Mouse (Mus musculus) ES-CJ7 (cell line): Measurements from ENCODE around the gene Car6.

Experiments
- DNase-seq: peaks from one replicate; pipeline ENCODE4 v3.0.0; 2011; ENCODE audit warnings: low read depth, low spot score

Gene Car6

DNA sequence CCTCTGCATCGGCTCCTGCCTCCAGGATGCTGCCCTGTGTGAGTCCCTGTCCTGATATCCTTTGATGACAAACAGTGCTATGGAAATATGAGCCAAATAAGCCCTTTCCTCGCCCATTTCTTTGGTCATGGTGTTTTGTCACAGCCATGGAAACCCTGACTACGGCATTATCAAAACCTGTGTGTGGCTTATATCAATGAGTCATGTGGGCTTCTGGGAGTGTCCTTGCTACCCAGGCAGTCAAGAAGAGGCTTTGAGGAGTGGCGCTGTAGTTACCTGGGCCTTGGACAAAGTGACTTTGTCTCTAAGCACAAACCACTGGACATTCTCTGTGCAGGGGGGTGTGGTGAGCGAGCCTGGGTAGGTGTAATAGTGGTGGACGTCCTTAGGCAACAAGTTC, 8.9 kb downstream of the Car6 start:
- no peak for DNase-seq

DNA sequence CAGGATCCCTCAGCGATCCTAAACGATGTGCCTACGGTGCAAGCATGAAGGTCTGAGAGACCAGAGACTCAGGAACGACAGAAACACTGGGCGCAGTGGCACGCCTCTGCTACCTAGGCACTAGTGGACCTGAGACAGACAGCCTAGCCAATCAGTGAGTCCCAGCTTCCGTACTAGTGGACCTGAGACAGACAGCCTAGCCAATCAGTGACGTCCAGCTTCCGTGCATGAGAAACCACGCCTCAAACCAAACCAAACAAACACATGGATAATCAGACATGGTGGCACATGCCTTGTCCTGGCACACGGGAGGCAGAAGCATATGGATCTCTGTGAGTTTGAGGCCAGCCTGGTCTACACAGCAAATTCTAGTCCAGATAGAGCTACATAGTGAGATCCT, 12.9 kb downstream of the Car6 start:
- DNase-seq, result peak; percentile 53

DNA sequence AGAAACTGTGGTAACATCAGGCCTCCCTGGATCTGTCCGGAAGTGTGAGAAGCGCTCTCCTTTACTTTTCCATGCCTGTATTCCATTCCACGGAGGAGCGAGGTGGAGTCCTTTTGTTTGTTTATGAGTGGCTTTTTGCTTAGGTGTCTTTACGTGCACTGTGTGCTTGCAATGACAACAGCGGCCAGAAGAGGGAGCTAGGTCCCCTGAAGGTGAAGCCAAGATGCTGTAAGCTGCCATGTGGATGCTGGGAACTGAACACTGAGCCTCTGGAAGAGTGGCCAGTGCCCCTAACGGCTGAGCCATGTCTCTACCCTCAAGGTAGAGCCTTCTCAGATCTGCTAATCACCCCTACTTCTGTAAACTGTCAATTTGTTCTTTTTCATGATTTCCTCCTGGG, 19.8 kb downstream of the Car6 start:
- DNase-seq, result no peak

DNA sequence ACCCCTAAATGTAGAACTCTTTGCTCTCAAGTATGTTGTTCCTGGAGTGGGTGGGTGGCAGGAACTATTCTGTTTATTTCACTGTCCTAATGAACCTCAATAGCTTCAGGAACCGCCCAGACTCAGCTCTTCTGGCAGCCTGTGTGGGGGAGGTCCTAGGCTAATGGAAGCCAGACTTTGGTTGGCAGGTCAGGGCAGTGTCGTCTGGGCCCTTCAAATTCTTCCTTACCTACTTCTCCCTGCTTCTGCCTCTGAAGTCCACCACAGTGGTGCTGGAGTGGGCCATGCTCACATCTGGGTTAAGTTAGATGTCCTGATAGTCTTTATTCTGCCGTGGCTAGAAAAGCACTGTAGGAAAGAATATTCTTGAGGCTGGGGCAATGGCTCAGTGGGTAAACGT, 23.0 kb downstream of the Car6 start:
- DNase-seq, result no peak

DNA sequence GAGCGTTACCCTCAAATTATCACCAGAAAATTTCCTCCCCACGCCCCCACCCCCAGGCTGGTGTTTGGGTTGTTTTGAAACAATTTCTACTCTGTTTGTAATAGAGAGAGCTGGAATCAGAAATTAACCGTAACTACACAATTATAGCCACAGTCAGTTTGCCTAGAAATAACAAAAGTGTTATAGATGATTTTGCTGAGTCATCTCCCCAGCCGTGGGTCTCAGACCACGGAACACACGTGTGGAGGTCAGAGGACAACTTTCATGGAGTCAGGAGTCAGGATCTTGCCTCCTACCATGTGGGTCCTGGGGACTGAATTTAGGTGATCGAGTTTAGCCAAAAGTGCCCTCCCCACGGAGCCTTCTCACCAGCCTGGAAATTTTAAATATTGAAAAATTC, 24.0 kb downstream of the Car6 start:
- DNase-seq, result no peak

DNA sequence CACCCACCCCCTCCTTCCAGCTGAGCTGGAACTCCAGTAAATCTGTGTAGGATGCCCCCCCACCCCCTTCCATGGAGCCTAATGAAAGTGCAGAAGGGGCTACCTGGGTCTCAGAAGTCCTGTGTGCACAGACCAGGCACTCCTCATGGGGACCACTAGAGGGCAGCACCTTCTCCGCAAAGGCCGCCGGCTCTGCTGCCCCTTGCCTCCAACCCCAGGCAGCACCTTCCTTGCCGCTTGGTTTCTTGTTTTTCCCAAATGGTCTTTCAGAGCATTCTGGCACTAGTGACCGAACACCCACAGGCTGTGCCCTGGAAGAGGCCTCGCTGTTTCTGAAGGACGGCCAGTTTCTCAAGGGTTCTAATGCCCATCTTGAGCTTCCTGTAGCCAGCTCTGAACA, 24.6 kb downstream of the Car6 start:
- DNase-seq, result peak; percentile 81

DNA sequence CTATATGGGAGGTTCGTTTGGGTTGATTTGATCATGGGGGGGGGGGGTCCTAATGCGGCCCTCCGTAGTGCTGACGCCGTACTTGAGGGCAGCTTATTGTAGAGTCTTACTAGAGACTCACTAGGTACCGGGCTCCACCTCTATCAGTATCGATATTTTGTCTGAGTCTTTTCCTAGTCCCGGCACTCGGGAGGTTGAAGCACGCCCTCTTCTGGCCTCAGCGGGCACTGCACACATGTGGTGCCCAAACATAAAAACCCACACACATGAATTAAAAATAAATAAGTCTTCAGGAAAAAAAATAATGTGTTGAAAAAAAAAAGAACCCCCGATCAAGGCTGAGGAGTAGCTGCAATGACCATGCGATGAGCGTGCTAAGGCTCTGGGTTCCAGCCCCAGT, 27.1 kb downstream of the Car6 start:
- DNase-seq, result peak; percentile 36

DNA sequence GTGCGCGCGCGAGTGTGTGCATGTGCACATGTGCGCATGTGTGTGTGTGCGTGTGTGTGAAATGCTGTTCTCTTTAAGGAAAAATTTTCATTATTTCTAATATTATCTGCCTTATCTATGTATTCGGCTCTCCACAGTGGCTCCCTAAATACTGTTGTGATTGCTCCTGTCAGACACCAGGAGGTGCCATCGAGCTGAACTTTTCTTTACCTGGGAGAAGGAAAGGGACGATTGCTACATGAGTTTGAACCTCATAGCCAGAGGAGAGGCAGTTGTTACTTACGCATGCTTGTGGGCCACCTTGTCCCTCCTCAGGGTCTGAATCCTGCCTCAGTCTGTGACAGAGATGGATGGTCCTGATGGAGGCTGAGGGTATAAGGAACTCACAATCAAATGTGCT, 27.9 kb downstream of the Car6 start:
- DNase-seq, result peak; percentile 83

DNA sequence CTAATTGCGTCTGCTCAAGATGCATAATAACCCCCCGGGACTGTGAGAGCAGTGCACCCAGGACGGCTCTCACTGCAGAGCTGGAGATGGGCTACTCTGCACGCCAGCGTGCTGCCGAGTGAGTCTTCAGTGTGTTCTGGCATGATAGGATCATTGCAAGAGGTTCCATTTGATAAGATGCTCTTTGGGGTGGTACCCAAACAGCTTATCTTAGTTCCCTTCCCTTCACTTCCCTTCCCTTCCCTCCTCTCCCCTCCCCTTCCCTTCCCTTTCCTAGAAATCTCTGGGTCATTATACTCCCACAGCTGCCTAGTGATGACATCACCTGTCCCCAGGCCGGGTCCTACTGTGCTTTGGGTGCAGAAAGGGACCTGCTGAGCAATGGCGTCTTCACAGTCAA, 29.0 kb downstream of the Car6 start:
- DNase-seq, result no peak

DNA sequence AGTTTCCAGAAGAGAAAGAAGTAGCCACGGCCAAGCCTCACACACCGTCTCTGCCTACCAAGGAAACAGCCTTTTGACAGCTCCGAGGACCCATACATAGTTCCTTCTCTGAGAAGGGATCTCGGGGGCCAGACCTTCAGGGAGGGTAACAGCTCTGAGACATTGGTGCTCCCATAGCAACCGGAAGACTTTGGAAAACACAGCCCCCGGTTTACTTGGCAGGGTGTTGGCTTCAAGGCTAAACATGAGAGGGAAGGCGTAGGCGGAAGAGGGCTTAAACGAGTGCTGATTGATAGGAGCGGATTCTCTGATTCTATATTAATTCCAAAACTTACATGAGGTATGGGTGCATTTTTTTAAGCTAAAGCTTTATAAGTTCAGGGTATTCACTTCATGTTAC, 32.7 kb downstream of the Car6 start:
- DNase-seq, result no peak

DNA sequence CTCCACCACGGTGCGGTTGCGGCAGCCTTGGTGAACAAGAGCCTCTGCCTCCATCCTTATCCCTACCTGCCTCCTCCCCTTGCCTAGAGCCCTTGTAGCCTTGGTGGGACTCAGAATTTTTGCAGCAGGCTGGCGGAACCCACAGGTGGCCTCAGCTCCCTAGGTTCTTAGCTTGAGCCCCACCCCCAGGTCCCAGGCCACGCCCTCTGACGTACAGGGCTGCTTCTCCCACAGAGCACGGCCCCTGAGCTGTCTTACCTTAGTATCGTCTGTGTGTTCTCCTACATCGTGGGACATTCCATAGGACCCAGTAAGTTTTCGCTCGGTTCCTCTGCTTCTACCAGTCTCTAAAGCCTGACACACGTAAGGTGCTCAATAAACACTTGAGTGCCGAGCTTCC, 36.3 kb downstream of the Car6 start:
- DNase-seq, result peak; percentile 67

DNA sequence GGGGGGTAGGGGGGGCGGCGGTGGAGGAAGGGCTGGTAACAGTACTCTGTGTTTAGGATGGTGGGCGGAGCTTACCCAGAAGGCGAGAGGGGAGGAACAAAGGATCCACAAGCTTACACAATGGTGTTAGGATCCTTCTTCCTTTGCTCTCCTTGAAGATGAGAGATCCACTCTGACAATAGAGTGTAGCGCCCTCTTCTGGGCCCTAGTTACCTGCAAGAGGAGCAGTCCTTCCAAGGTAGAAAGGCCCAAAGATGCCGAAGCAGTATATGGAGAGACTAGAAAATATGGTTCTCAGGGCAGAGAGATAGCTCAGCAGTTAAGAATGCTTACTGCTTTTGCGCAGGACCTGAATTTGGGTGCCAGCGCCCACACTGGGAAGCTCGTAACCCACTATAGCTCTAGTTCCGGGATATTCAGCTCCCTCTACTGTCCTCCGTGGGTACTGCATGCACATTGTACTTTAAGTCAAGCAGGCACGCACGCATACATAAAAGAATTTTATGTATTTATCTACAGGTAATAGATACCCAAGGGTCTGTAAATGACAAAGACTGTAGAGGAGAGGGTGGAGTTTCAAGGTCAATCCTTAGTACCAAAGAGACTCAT, 38.5 kb downstream of the Car6 start:
- peak; percentile 75 for DNase-seq

DNA sequence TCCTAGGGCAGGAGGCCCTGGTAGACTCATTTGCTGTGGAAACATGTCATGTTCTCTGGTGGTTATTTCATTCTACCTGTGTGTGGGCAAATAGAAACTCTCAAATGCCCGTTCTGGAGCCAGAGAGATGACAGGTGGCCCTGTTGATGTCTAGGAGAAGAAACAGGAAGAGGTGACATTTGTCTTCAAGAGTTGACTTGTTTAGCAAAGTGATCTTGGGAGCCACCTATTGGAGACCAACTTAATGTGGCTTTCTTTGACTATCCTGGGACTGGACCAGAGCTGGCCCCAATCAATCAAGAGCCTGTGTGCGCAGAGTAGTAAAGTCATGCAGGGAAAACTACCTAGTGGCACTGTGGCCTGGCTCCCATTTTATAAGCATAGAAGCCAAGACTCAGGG, 41.7 kb downstream of the Car6 start:
- no peak for DNase-seq

DNA sequence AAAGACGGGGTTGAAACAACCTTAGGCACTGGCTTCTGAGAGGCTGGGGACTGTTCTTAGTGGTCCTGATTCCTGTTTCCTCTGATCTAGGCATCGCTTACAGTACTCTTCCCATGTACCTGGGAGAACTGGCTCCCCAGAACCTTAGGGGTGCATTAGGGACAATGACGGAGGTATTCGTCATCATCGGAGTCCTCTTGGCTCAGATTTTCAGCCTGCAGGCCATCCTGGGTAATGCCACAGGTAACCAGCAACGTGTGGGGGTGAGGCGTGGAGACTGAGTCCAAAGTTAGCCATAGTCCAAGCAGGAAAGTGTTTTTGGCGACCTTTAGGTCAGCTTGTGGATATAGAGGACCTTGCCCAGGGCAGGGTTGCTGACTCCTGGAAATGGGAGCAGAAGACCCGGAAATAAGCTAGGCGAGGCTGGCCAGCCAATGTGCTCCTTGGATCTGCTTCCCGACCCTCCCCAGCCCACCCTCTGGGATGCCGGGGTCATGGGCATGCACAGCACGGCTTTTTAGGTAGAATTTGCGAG, 43.7 kb downstream of the Car6 start:
- no peak for DNase-seq

DNA sequence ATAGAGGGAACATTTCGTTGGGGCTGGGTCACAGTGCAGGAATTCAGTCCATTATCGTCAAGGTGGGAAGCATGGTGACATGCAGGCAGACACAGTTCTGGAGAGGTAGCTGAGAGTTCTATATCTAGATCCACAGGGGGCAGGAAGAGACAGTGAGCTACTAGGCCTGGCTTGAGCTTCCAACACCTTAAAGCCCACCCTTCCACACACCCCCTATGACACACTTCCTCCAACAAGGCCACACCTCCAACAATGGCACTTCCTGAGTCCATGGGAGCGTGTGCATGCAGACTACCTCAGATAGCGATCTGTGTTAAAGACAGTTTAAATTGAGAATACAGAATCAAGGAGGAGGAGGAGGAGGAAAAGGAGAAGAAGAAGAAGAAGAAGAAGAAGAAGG, 45.4 kb downstream of the Car6 start:
- peak; percentile 88 for DNase-seq

DNA sequence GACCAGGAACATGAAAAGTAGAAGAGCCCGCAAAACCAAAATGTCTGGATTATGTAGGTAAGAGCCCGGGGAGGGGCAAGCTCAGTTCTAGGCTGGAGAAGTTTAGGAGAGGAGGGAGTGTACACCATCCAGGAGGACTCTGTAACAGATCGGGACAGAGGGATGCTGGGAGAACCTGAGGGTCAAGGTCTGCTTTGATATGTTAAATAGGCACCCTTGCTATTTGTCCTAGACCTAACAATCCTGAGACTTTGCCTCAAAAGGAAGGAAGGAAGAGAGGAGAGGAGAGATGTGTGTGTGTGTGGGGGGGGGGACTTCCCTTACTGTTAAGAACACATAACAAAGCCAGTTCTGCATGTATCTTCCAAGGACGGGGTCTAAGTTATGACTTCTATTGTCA, 45.8 kb downstream of the Car6 start:
- peak; percentile 78 for DNase-seq

DNA sequence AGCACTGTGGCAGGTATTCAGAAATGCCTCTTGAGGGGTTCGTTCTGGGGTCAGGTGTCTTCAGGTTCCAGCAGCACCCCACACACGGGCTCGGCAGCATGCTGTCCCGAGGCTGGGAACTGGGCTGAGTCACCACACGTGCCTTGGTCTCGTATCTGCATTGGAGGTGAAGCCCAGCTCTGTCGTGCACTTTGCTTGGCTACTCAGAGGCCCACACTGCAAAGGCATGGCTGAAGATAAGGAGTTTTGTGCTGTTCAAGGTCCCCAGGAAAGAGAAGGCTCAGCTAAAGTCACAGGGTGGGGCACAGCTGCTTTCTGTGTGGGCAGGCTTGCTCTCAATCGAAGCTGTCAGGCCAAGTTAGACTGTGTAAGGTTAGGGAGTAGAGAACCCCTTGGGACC, 48.6 kb downstream of the Car6 start:
- DNase-seq, result no peak

DNA sequence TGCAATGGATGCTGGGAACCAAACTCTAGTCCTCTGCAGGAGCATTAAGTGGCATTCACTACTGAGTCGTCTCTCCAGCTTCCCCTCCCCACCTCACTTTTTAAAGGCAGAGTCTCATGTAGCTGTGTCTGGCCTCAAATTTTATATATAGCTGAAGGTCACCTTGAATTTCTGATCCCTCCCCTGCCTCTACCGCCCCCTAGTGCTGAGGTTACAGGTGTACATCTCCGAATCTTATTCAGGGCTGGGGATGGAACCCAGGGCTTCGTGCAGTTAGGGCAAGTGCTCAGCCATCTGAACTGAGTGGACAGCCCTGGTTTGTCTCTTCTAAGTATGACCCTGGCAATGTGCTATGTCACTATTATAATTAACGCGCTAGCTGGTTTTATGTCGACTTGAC, 50.1 kb downstream of the Car6 start:
- DNase-seq, result peak; percentile 65

DNA sequence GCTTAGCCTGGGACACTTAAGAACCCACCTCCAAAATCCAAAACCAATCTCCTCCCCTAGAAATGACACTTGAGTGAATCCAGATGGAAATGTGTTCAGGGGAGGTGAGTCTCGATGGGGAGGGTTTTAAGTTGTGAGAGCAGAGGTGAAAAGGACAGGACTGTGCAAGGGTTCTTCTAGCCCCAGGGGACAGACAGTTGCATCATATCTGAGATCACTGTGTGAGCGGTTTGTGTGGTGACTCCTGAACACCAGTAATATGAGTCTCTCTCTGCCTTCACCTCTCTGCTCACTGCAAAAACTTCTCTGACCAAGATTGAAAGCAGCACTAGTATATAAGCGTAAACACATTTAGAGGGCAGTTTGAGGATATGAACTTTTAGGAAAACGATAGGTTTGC, 54.8 kb downstream of the Car6 start:
- DNase-seq, result no peak

DNA sequence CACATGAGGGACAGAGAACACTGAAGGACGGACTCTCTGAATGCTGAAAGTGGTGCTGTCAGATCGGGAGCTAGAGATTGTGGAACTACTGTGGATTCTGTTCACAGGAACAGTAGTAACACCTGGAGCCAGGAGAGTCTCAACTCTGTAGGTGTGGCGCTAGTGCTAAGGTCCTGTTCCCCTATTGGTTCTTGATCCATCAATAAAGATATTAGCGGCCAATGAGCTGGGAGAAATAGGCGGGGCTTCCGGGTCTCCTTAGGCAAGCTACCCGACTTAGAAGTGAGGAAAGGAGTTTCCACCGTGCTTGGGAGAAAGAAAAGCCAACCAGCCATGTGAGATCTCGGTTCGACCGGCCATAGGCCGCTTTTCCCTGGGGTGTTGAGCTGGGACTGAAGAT, 56.9 kb downstream of the Car6 start:
- DNase-seq, result peak; percentile 84

DNA sequence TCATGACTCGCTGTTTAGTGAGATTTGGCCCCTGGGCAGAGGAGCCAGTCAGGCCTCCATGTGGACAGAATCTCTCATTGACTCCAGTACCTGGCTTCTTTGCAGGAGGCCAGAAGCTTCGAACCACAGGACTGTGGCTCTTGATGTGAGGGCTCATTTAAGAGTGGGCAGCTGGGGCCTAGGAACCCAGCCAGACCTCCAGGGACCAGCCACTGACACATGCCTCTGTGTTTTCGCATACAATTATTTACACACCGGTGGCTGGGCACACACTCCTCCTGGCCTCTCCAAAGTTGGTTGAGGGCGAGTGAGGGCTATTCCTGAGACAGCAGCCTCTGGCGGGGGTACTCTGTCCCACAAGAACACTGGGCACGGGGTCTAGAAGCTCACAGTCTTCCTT, 60.8 kb downstream of the Car6 start:
- DNase-seq, result no peak

DNA sequence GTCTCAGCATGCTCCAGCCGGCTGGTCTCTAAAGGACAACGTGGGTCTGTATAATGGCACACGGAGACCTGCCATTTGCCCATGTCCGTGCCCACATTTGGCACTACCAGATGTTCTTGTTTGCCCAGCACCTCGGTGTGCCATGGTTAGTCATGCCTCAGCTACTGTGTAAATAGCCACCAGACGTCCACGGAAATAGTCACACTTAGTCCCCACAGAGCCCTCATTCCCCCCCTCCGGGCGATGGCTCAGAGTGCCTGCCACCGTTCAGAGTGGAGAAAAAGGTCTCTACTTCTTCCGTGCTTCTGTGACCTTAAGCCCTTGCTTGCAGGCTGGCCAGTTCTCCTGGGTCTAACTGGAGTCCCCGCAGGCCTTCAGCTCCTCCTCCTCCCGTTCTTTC, 62.0 kb downstream of the Car6 start:
- DNase-seq, result no peak

DNA sequence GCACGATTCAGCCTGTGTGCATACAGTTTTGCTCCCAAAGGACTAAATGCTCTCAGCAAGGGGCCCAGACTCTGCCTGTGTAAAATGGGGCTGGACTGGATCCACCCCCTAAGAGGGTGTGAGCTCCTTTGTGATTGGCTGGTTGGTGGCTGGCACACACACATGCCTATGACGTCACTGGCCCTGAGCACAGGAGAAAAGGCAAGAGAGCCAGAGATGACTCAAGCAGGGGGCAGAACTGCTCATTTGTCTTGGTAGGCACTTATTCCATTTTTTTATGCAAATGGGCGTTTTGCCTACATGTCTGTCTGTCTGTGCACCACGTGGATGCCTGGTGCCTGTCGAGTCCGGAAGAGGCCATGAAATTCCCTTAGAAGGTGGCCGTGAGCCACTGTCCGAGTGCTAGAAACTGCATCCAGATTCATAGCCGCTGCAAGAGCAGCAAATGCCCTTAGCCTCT, 63.0 kb downstream of the Car6 start:
- peak; percentile 95 for DNase-seq
